Mouse (Mus musculus) forebrain, embryonic 15.5 days (tissue): Measurements from ENCODE around the gene Nudt16. TPM values are rescaled to one million over a fixed set of nuclear protein-coding genes. Genes with fewer than 3 reads are reported as not detected.

Source experiments
- polyA plus RNA-seq: library from polyadenylated mRNA; unstranded; fragments of >200 nt; fragmentation: Nextera tagmentation; extraction: Ambion mirVana; gene quantifications from 2 replicates; pipeline ENCODE4 v1.2.1, GENCODE M21; 2015

The Nudt16 gene
- polyA plus RNA-seq, 1 experiment from 2014 or later, result 28.4 TPM

Other genes with a start within 250 kb of the Nudt16 start
- 98.6 and 103 TPM in 2 replicates for gene Mrpl3, start 78.6 kb downstream of the Nudt16 start, polyA plus RNA-seq
- gene 1700080E11Rik, start 13.3 kb upstream of the Nudt16 start, polyA plus RNA-seq, result not detected in 2 replicates